Mouse (Mus musculus) brain, embryonic 14.5 days (tissue): ENCODE results near the gene Cln3.
A peak's percentile ranks its signal among the peaks of the same experiment; 100 is the strongest.

ENCODE experiments used
- CTCF ChIP-seq: fragments of 200-500 bp; IDR thresholded peaks from 2 replicates; pipeline ENCODE4 v1.5.1; 2012; ENCODE audit warnings: inconsistent platforms, mild to moderate bottlenecking, moderate library complexity, borderline replicate concordance; ENCODE audit not compliant: insufficient read depth, insufficient read length; ENCODE audit errors: extremely low read depth
- POLR2A ChIP-seq: fragments of 200-500 bp; IDR thresholded peaks from 2 replicates; pipeline ENCODE4 v1.6.1; 2012; ENCODE audit warnings: mild to moderate bottlenecking, inconsistent platforms, borderline replicate concordance; ENCODE audit not compliant: poor library complexity, insufficient read depth, insufficient read length, severe bottlenecking; ENCODE audit errors: extremely low read depth

- TF ChIP-seq POLR2A (no peak), CTCF (peak; percentile 56; the same call in 1 of the 2 replicates)
Measured at GRCm38 (mm10) chr7:126576946-126577345, 8.7 kb downstream of the Cln3 start.
